Mouse (Mus musculus) kidney, postnatal 25 days (tissue): ENCODE data around the gene Rap1gap.
A peak's percentile ranks its signal among the peaks of the same experiment; 100 is the strongest.

Experiments
- DNase-seq, 2 experiments: peaks; one replicate each; pipeline ENCODE4 v3.0.0; 2021; ENCODE audit warnings: mixed read lengths in 2 of 2

The Rap1gap gene

GRCm38 (mm10) chr4:137695300-137695699 is 30.8 kb downstream of the Rap1gap start:
- no peak for DNase-seq

DNA sequence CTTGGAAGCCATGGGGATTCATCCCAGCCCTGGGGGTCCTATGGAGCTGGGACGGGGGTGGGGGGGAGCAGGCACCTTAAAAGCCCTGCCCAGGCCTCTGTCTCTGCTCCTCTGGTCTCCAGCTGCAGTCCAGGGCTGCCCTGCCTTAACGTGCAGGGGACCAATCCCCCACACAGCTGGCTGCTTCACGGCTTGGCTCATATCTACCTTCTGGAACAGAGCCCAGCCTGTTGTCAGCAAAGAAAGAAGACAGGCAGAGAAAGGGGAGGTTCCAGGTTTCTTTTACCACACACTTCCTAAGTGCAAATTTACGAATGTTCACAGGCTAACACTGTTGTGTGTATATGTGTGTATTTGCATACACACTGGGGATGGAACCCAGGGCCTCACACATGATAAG is 31.4 kb downstream of the Rap1gap start:
- peak; percentile 59 to 60 for DNase-seq

DNA sequence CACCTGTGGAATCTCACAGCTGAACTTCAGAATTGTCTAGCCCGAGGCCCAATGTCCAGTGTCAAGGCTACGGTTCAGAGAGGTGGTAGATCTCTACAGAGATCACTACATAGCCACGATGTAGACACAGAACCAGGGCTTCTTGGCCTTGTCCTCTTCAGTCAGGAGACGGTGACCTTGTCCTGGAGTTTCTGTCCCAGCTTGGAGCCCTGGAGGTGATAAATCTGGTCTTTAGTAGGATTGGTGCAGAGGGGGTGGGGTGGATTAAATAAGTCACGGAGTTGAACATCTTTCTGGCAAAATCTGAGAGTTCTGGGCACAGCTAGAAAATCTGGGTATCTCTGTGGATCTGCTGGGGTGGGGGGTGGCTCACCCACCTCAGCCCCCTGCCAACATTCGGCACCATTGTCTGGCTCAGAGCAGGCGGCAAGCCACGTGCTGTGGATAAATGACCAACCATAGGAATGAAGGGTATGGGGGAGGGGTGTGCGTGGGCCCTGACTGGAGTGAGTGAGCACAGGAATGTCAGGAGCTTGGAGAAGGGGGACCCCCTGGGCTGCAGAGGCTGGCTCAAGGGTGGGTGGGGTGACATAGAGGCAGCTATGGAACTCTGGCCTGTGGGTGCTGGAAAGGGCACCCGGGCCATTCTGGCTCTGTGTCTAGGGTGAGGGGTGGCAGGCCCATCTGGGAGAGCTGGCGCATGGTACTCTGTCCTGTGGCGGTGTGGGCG is 32.8 kb downstream of the Rap1gap start:
- DNase-seq: peak; percentile 78 to 91

DNA sequence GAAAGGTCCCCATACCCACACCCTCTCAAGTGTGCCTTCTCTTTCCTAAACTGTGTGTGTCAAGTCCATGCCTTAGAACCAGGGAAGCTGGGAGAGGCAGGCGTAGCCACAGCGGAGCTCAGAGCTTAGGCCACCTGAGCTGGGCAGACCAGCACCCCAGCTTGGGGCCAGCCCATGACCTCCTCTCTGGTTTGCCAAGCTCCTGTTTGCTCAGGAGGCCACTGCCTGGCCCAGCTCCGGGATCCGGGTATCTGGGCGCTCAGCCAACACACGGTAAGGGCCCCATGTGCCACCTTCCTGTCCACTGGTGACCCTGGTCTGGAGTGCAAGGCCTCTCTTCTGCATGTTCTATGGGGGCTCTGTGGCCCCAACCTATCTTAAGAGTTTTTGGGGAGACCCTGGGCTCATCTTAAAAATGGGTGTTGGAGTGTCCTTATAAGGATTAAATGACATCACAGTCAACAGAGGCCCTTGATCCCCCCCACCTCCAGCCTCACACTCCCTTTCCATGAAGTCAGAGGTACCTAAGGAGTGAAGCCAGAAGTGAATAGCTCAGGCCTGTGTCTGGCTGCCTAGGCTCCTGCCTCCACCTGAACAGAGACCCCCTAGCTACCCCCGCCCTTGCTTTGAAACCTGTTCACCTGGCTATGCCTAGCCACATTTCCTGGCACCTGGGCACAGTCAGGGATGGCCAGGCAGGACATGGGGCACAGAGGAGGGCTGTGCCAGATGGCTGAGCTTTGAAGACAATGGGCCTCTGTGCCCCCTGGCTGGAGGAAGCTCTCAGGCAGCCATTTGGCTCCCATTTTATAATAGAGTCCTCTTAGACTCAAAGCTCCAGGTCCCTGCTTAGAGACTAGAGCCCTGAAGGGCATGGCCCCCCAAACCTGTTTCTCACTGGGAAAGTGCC is 33.8 kb downstream of the Rap1gap start:
- DNase-seq: peak; percentile 75 to 88

DNA sequence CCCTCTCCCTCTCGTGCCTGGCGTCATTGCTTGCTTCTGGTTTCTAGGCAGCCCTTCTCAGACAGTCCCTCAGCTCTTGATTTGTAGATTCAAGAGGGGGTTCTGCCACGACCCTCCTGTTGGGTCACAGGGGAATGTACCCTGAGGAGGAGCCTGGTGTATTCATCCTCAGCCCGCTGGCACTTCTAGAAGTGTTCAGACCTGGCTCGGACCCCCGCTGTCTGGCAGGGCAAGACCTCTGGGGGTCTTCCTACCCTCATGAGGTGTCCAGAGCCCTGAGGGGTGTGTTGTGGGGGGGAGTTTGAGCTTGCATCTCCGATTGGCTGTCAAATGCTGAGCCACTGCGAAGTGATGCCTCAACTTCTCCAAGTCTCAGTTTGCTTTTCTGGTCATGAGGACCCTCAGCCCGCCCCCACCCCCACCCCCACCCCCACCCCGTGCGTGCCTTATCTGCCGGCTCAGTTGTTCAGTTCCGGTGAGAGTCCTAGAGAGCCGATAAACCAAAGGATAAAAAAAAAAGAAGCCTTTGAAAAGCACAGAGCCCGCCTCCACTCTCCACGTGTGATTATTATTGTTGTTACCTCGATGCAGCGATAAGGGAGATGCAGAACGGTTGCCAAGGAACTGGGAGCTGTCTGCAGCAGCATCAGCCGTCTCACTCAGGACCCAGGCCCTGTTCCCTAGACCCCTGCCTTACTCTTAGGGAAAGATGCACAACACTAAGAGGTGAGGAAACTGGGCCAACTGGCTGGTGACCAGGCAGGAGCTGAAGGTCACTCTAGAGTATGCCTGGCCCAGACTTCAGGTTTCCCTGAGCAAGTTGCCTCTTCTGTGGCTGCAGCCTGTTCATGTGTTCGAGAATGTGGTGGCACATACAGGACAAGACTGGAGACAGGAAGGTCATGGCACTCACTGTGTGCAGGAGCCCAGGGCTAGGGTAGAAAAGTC is 35.0 kb downstream of the Rap1gap start:
- peak; percentile 58 to 67 for DNase-seq

GRCm38 (mm10) chr4:137700960-137701359 is 36.4 kb downstream of the Rap1gap start:
- no peak for DNase-seq

GRCm38 (mm10) chr4:137703077-137703476 is 38.6 kb downstream of the Rap1gap start:
- DNase-seq: no peak

DNA sequence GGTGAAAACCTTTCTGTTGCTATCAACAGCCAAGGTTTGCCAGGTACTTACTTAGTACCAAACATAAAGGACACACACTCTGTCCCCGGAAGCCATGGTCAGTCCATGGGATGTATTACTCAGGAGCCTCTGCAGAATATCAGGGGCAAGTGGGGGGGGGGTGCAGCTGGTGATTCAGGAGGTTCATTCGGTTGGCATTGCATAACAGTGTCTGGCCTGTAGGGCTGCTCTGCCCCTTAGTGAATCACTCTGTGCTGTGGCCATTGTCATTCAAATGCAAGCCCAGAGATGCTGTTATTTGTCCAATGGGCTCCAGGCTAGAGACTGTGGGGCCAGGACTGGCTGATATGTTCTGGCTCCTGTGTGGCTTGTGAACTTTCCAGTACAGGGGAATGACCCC is 40.0 kb downstream of the Rap1gap start:
- no peak for DNase-seq

DNA sequence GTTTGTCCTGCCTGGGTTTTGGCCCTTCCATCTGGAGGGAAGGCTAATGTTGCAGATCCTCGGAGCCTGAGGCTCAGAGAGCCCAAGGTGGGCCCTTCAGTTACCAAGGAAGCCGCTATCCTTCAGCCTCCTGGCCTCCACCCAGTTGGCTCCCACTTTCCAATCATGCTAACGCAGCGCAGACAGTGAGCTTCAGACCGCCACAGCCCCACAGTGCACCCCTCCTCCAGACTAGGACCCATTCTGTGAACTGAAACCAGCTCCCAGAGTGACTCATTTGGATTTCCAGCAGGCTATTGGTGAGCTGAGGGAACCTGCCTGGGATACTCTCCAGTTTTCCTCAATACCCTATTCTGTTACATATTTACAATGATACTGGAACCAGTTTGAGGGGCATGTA is 40.9 kb downstream of the Rap1gap start:
- DNase-seq: no peak

DNA sequence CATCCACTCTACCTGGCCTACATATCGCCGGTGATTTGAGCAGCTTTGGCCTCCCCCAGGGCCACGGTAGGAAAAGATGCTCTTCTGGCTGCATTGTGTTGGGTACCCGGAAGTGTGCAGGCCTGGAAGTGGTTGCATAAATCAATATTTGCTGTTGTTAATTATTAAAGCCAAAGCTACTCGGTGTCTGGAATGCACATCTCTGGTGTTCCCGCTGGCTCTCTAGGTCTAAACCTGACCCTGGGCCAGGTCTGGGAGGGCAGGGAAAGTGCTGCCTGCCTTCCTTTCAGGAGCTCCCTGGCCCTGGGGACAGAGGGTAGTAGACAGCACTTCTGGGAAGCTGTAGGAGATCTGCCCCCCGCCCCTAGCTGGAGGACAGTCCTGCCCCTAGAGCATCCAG is 42.0 kb downstream of the Rap1gap start:
- peak in 1 of 2 experiments; percentile 68 for DNase-seq

DNA sequence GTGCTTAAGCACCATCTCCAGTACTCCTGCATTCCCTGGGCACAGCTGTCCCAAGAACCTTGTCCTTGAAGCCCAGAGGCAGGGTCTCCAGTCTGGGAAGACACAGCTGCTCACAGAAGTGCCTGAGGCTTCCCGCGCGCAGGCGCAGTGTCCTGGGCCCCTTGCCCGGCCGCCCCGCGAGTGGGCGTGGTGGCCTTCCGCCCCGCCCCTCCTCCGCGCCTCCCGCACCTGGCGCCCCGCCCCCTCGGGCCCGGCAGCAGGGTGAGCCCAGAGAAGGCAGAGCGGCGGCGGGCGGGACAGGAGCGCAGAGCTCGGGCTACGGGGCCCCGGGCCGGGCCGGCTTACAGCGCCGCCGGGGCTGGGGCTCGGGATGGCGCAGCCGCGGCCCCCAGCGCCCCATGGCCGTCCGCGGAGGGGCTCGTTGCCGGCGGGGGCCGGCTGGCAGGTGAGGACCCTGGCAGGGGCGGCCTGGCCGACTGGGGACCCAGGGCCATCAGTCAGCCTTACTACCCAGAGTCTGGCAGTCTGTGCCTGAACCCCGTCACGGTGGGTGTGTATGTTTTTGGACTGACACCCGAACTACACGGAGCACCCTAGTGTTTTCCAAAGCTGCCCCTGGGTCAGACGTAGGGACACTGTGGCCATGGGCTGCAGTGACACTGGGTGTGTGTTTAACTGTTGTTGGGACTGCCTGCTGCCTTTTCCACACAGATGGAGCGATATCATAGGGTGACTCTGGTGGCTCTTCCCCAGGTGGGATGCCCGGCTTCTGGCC is 42.9 kb downstream of the Rap1gap start:
- DNase-seq: peak; percentile 92 to 94

GRCm38 (mm10) chr4:137712963-137713362 is 48.4 kb downstream of the Rap1gap start:
- no peak for DNase-seq

GRCm38 (mm10) chr4:137714020-137714624 is 49.6 kb downstream of the Rap1gap start:
- DNase-seq: no peak

- no peak for DNase-seq
These were observed 52.5 kb downstream of the Rap1gap start for GRCm38 (mm10) chr4:137717005-137717404.

GRCm38 (mm10) chr4:137717671-137718070 is 53.1 kb downstream of the Rap1gap start:
- DNase-seq: no peak

- DNase-seq: no peak
These were observed 55.0 kb downstream of the Rap1gap start for GRCm38 (mm10) chr4:137719378-137720077.

DNA sequence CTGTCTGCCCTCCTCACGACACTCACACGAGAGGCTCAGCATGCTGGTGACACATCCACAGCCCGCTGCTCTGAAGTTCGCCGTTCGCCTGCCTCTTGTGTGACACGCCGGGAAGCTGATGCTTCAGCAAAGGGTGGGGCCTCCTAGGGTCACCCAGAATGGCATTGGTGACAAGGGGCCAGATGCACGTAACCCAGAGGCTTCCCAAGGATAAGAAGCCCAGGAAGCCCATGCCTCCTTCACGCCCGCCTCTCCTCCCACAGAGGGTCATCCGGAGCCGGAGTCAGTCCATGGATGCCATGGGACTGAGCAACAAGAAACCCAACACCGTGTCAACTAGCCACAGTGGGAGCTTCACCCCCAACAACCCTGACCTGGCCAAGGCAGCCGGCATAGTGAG is 57.0 kb downstream of the Rap1gap start:
- DNase-seq: no peak

- no peak for DNase-seq
These were observed 57.7 kb downstream of the Rap1gap start for GRCm38 (mm10) chr4:137722230-137722629.

GRCm38 (mm10) chr4:137722692-137723427 is 58.3 kb downstream of the Rap1gap start:
- peak; percentile 77 to 82 for DNase-seq

- DNase-seq: no peak
These were observed 59.0 kb downstream of the Rap1gap start for GRCm38 (mm10) chr4:137723527-137723926.
